Mouse (Mus musculus) testis, postnatal 14 days (tissue): ENCODE measurements at regions not wholly inside any gene's neighbourhood (a gene's known extent, or its start where the extent isn't known, plus 50 kb on each side); places are given as distances from the start of the nearest gene placed in this dataset.
A peak's percentile ranks its signal among the peaks of the same experiment; 100 is the strongest.

Source experiments
- DNase-seq: peaks from one replicate; pipeline ENCODE4 v3.0.0; 2021; ENCODE audit warnings: low spot score

GRCm38 (mm10) chr10:23480474-23480873 is 129.9 kb upstream of the Eya4 start:
- DNase-seq: no peak

- no peak for DNase-seq
Observed at GRCm38 (mm10) chr10:23478902-23479301, 128.3 kb upstream of the Eya4 start.

- peak; percentile 22 for DNase-seq
Observed at GRCm38 (mm10) chr10:23477104-23477503, 126.5 kb upstream of the Eya4 start.

- no peak for DNase-seq
Observed at GRCm38 (mm10) chr10:23450997-23451396, 100.4 kb upstream of the Eya4 start.

GRCm38 (mm10) chr10:23450647-23450979 is 100.0 kb upstream of the Eya4 start:
- no peak for DNase-seq

GRCm38 (mm10) chr10:23449860-23450646 is 99.5 kb upstream of the Eya4 start:
- DNase-seq: no peak

- no peak for DNase-seq
Observed at GRCm38 (mm10) chr10:23448976-23449859, 98.6 kb upstream of the Eya4 start.

- DNase-seq: no peak
Observed at GRCm38 (mm10) chr10:23430376-23430775, 79.8 kb upstream of the Eya4 start.

GRCm38 (mm10) chr10:23413794-23414518 is 63.4 kb upstream of the Eya4 start:
- no peak for DNase-seq

GRCm38 (mm10) chr10:23403351-23403938 is 52.9 kb upstream of the Eya4 start:
- DNase-seq: no peak
